Mouse (Mus musculus) CH12.LX (cell line): ENCODE data around the gene Igsf21. TPM values are rescaled to one million over a fixed set of nuclear protein-coding genes. Genes with fewer than 3 reads are reported as not detected.

Experiments
- DNase-seq: peaks from one replicate; pipeline ENCODE4 v3.0.0-alpha.2; 2013; ENCODE audit errors: extremely low read depth
- H3K27ac ChIP-seq: 2 replicates; pipeline ENCODE4 v1.5.1; 2012; ENCODE audit warnings: low read depth, mild to moderate bottlenecking, control low read depth, moderate library complexity; ENCODE audit not compliant: insufficient read depth
- H3K27me3 ChIP-seq: replicated peaks from 2 replicates; pipeline ENCODE3; 2012; ENCODE audit warnings: inconsistent platforms
- H3K36me3 ChIP-seq, 2 experiments: replicated peaks in 1 of 2; 2 replicates each; pipeline versions ENCODE3 to v1.6.1; 2012; ENCODE audit warnings: inconsistent platforms in 1 of 2, low read length in 1 of 2, mild to moderate bottlenecking in 1 of 2, mixed read lengths in 1 of 2, moderate library complexity in 1 of 2; ENCODE audit not compliant: control insufficient read depth in 1 of 2, insufficient read depth in 1 of 2
- H3K4me1 ChIP-seq, 2 experiments: 2 replicates each; pipeline ENCODE4 v1.6.1; 2012; ENCODE audit warnings: inconsistent platforms in 1 of 2, moderate library complexity in 1 of 2; ENCODE audit not compliant: insufficient read depth in 2 of 2, control insufficient read depth in 1 of 2
- H3K4me2 ChIP-seq: 2 replicates; pipeline ENCODE4 v1.6.1; 2012; ENCODE audit warnings: low read depth, mild to moderate bottlenecking, control low read depth; ENCODE audit not compliant: poor library complexity, insufficient read depth, severe bottlenecking
- H3K4me3 ChIP-seq, 3 experiments: fragments of 150-350 bp in 1 of 3; sonication (generic) in 1 of 3; replicated peaks in 1 of 3; 2 replicates each; pipeline versions ENCODE3 to v1.5.1; 2011 to 2012; ENCODE audit warnings: low read depth in 2 of 3, low read length in 2 of 3, mild to moderate bottlenecking in 2 of 3, moderate library complexity in 2 of 3, control low read depth in 1 of 3, improper control_type of control experiment in 1 of 3, inconsistent platforms in 1 of 3, mixed read lengths in 1 of 3; ENCODE audit not compliant: poor library complexity in 1 of 3
- H3K79me2 ChIP-seq: replicated peaks from 2 replicates; pipeline ENCODE4 v1.6.1; 2012; ENCODE audit warnings: mild to moderate bottlenecking, moderate library complexity; ENCODE audit not compliant: control insufficient read depth, poor library complexity, insufficient read depth, severe bottlenecking; ENCODE audit errors: extremely low read depth
- H3K9ac ChIP-seq: 2 replicates; pipeline ENCODE4 v1.6.1; 2012; ENCODE audit warnings: low read depth, mild to moderate bottlenecking, control low read depth, moderate library complexity; ENCODE audit not compliant: insufficient read depth
- H3K9me3 ChIP-seq: replicated peaks from 2 replicates; pipeline ENCODE3; 2012; ENCODE audit warnings: low read length, inconsistent platforms, mixed read lengths
- CHD2 ChIP-seq: IDR thresholded peaks from 2 replicates; pipeline ENCODE4 v1.6.1; 2011; ENCODE audit warnings: low read length, improper control_type of control experiment
- ELF1 ChIP-seq: IDR thresholded peaks from 2 replicates; pipeline ENCODE4 v1.6.1; 2014; ENCODE audit warnings: low read depth, mild to moderate bottlenecking, inconsistent platforms, low read length, improper control_type of control experiment
- ETS1 ChIP-seq: conservative IDR thresholded peaks from 2 replicates; pipeline ENCODE4 v1.6.1; 2012; ENCODE audit warnings: low read depth, mild to moderate bottlenecking, inconsistent platforms, low read length, improper control_type of control experiment, moderate library complexity
- IRF4 ChIP-seq: IDR thresholded peaks from 2 replicates; pipeline ENCODE4 v1.6.1; 2014; ENCODE audit warnings: low read depth, mild to moderate bottlenecking, inconsistent platforms, low read length, improper control_type of control experiment
- JUN ChIP-seq: IDR thresholded peaks from 2 replicates; pipeline ENCODE4 v1.6.1; 2011; ENCODE audit warnings: low read depth, mild to moderate bottlenecking, low read length, improper control_type of control experiment, moderate library complexity; ENCODE audit not compliant: insufficient read depth
- JUND ChIP-seq: conservative IDR thresholded peaks from 2 replicates; pipeline ENCODE4 v1.6.1; 2011; ENCODE audit warnings: low read depth, low read length, improper control_type of control experiment
- MAX ChIP-seq: IDR thresholded peaks from 2 replicates; pipeline ENCODE4 v1.6.1; 2011; ENCODE audit warnings: low read length, improper control_type of control experiment
- MAZ ChIP-seq: IDR thresholded peaks from 2 replicates; pipeline ENCODE4 v1.6.1; 2012; ENCODE audit warnings: low read depth, mild to moderate bottlenecking, inconsistent platforms, low read length, improper control_type of control experiment, moderate library complexity
- MEF2A ChIP-seq: IDR thresholded peaks from 2 replicates; pipeline ENCODE4 v1.6.1; 2014; ENCODE audit warnings: low read depth, mild to moderate bottlenecking, inconsistent platforms, low read length, improper control_type of control experiment, borderline replicate concordance
- MYC ChIP-seq: IDR thresholded peaks from 2 replicates; pipeline ENCODE4 v1.6.1; 2011; ENCODE audit warnings: low read depth, mild to moderate bottlenecking, improper control_type of control experiment, low read length
- NELFE ChIP-seq: IDR thresholded peaks from 2 replicates; pipeline ENCODE4 v1.6.1; 2011; ENCODE audit warnings: low read depth, low read length, improper control_type of control experiment
- PAX5 ChIP-seq: IDR thresholded peaks from 2 replicates; pipeline ENCODE4 v1.6.1; 2012; ENCODE audit warnings: low read length, inconsistent platforms, mixed read lengths
- SIN3A ChIP-seq: IDR thresholded peaks from 2 replicates; pipeline ENCODE4 v1.6.1; 2012; ENCODE audit warnings: low read length, improper control_type of control experiment, inconsistent platforms
- TBP ChIP-seq: conservative IDR thresholded peaks from 2 replicates; pipeline ENCODE4 v1.6.1; 2011; ENCODE audit warnings: low read depth, low read length, improper control_type of control experiment
- TCF12 ChIP-seq: IDR thresholded peaks from 2 replicates; pipeline ENCODE4 v1.6.1; 2014; ENCODE audit warnings: low read depth, mild to moderate bottlenecking, inconsistent platforms, low read length, improper control_type of control experiment
- UBTF ChIP-seq: IDR thresholded peaks from 2 replicates; pipeline ENCODE4 v1.6.1; 2012; ENCODE audit warnings: low read depth, mild to moderate bottlenecking, inconsistent platforms, low read length, improper control_type of control experiment, moderate library complexity
- ZKSCAN1 ChIP-seq: IDR thresholded peaks from 2 replicates; pipeline ENCODE4 v1.6.1; 2012; ENCODE audit warnings: low read depth, inconsistent platforms, low read length, improper control_type of control experiment, borderline replicate concordance
- ZMIZ1 ChIP-seq: IDR thresholded peaks from 2 replicates; pipeline ENCODE4 v1.6.1; 2012; ENCODE audit warnings: low read depth, mild to moderate bottlenecking, inconsistent platforms, low read length, improper control_type of control experiment
- dilution Hi-C: fragments of 300-500 bp; cut with MboI; formaldehyde crosslinking; loops from 2 replicates; pipeline ENCODE4 v1.14.3; 2020; ENCODE audit warnings: low sequenced_read_pairs; ENCODE audit not compliant: extremely low pct_unique_long_range_greater_than_20kb, extremely low pct_ligation_motif_present
- in situ Hi-C: fragments of 300-500 bp; cut with MboI; formaldehyde crosslinking; loops from 3 replicates; pipeline ENCODE4 v1.14.3; 2019; ENCODE audit warnings: low sequenced_read_pairs, low pct_ligation_motif_present, low pct_unique_long_range_greater_than_20kb, mixed read lengths
- polyA plus RNA-seq: library from polyadenylated mRNA; unstranded; fragments of >175 nt; gene quantifications from 2 replicates; pipeline ENCODE4 v1.2.1, GENCODE M21; 2012; ENCODE audit warnings: low read depth; ENCODE audit not compliant: insufficient read length
- total RNA-seq, 2 experiments: library from RNA; depleted of rRNA; stranded (reverse); fragments of 300-350 nt in 1 of 2; fragments of >200 nt in 1 of 2; gene quantifications; 2 replicates each; pipeline ENCODE4 v1.2.3; 2012 to 2014

Igsf21 gene
- total and polyA plus RNA-seq, 3 experiments: not detected

DNA sequence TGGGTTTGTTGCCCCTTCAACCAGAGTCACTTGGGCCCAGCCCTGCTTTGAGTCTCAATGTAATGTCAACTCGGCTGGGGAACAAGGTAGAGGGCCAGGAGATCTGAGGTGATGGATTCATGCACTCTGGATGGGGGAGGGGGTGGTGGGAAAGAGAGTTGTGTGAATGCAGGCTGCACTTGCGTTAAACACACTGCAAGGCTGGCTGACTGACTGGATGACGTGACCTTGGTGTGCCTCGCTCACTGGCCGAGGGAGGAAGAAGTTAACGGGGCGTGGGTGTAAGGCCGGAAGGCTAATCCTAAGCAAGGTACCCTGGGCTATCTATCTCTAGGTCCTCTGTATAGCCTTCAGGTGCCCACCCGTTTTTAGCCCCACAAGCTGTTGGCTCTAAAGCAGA lies 31.4 kb downstream of the Igsf21 start:
- H3K36me3 ChIP-seq: no peaks in the 10 kb centered on the region
- no peak overlapping the region; the same call in 1 of the 2 replicates for H3K27ac ChIP-seq
- H3K4me3 ChIP-seq: no peak overlapping the region
- no peaks in the 10 kb centered on the region for H3K79me2 ChIP-seq
- peaks cover 21% of the 10 kb centered on the region for H3K27me3 ChIP-seq
- no peak for TF ChIP-seq ZMIZ1
- no peak for TF ChIP-seq PAX5
- TF ChIP-seq JUN: no peak
- no peak for TF ChIP-seq TBP
- no peak for TF ChIP-seq TCF12
- TF ChIP-seq IRF4: no peak
- TF ChIP-seq MAZ: no peak
- TF ChIP-seq NELFE: no peak
- no peak for TF ChIP-seq MYC
- no peak for TF ChIP-seq MEF2A
- no peak for TF ChIP-seq CHD2
- no peak for TF ChIP-seq UBTF
- TF ChIP-seq ELF1: no peak
- TF ChIP-seq MAX: no peak
- no peak for TF ChIP-seq ZKSCAN1
- in situ Hi-C loops (no loop called here), dilution Hi-C loops (no loop called here)
- no peak overlapping the region for H3K9ac ChIP-seq
- H3K4me1 ChIP-seq: no peaks in the 10 kb centered on the region
- H3K4me2 ChIP-seq: no peak overlapping the region
- H3K9me3 ChIP-seq: peaks cover 2% of the 10 kb centered on the region
- no peak for DNase-seq

DNA sequence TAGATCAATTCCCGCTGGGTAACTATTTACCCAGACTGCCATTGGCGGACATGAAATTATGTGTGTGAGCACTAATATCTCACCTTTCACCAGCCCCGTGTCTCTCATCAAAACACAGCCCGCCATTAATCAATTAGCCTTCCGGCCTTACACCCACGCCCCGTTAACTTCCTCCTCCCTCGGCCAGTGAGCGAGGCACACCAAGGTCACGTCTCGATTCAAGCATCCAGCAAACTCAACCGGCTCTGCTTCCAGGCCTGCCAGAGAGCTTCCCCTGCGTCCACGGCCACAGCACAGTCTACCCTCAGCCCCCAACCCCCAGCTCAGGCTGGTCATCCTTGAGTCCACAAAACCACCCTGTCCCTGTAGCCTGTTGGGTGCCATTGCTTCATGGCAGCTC lies 32.2 kb downstream of the Igsf21 start:
- peaks cover 3% of the 10 kb centered on the region for H3K9me3 ChIP-seq
- H3K36me3 ChIP-seq: no peaks in the 10 kb centered on the region
- no peak overlapping the region for H3K4me2 ChIP-seq
- peaks cover 17% of the 10 kb centered on the region for H3K27me3 ChIP-seq
- DNase-seq: no peak
- dilution Hi-C loops: no loop called here
- no peaks in the 10 kb centered on the region for H3K4me1 ChIP-seq
- H3K27ac ChIP-seq: no peak overlapping the region
- in situ Hi-C loops: no loop called here
- no peaks in the 10 kb centered on the region for H3K79me2 ChIP-seq
- no peak overlapping the region for H3K9ac ChIP-seq
- TF ChIP-seq JUND: no peak
- no peak for TF ChIP-seq SIN3A
- no peak for TF ChIP-seq ETS1
- TF ChIP-seq, all 38 proteins: peak for 0
- no peak overlapping the region for H3K4me3 ChIP-seq
